Mouse (Mus musculus): ENCODE data around the gene Gm28729. TPM values are rescaled to one million over a fixed set of nuclear protein-coding genes. Genes with fewer than 3 reads are reported as not detected.
"Not testable (repeated sequence)": the region's sequence is repeated elsewhere in the genome, so short reads cannot be mapped to it uniquely, and the experiment has no call there.

Gm28729 gene
- polyA plus RNA-seq, 1 experiment from 2014 or later: not detected

GRCm38 (mm10) chr9:96502856-96503610 lies 22.0 kb downstream of the Gm28729 start:
- Histone ChIP-seq H3K9me3 (ENCODE audit: low read length) (no peaks in the 10 kb centered on the region; the same call in 1 of the 2 replicates), H3K36me3 (replicated peaks; ENCODE audit: insufficient read depth, low read length) (no peaks in the 10 kb centered on the region), H3K4me1 (ENCODE audit: insufficient read depth) (no peaks in the 10 kb centered on the region), H3K9ac (replicated peaks) (no peak overlapping the region), H3K4me3 (ENCODE audit: low read depth, low read length) (no peak overlapping the region), H3K4me2 (ENCODE audit: low read depth, low read length) (no peak overlapping the region), H3K27ac (ENCODE audit: low read depth) (no peak overlapping the region), H3K27me3 (ENCODE audit: insufficient read depth, low read length) (no peaks in the 10 kb centered on the region)
- DNase-seq (peak; percentile 25), ATAC-seq (peak; percentile 51)
- TF ChIP-seq EP300 (IDR thresholded peaks at IDR 0.05; ENCODE audit: low read depth) (no peak), CTCF (IDR thresholded peaks at IDR 0.05; ENCODE audit: low read depth) (no peak)
- WGBS (ENCODE audit: insufficient replicate concordance): 61% methylated on average over 6 of the region's 6 CpGs

GRCm38 (mm10) chr9:96501217-96501616 lies 23.8 kb downstream of the Gm28729 start:
- DNase-seq (no peak), ATAC-seq (no peak)
- H3K4me2 ChIP-seq (ENCODE audit: low read depth, low read length): no peak overlapping the region
- TF ChIP-seq CTCF (IDR thresholded peaks at IDR 0.05; ENCODE audit: low read depth): no peak
- TF ChIP-seq EP300 (IDR thresholded peaks at IDR 0.05; ENCODE audit: low read depth): no peak
- no peak overlapping the region for H3K4me3 ChIP-seq (ENCODE audit: low read depth, low read length)
- no peaks in the 10 kb centered on the region for H3K27me3 ChIP-seq (ENCODE audit: insufficient read depth, low read length)
- no peaks in the 10 kb centered on the region; the same call in 1 of the 2 replicates for H3K9me3 ChIP-seq (ENCODE audit: low read length)
- H3K36me3 ChIP-seq (replicated peaks; ENCODE audit: insufficient read depth, low read length): no peaks in the 10 kb centered on the region
- H3K27ac ChIP-seq (ENCODE audit: low read depth): no peak overlapping the region
- WGBS (ENCODE audit: insufficient replicate concordance): 72% methylated on average over 7 of the region's 7 CpGs
- no peaks in the 10 kb centered on the region for H3K4me1 ChIP-seq (ENCODE audit: insufficient read depth)
- H3K9ac ChIP-seq (replicated peaks): no peak overlapping the region

- no peaks in the 10 kb centered on the region for H3K27me3 ChIP-seq (ENCODE audit: insufficient read depth, low read length)
- no peak for DNase-seq
- H3K9me3 ChIP-seq (ENCODE audit: low read length): no peaks in the 10 kb centered on the region
- 43% methylated on average over 3 of the region's 3 CpGs for WGBS (ENCODE audit: insufficient replicate concordance)
- H3K9ac ChIP-seq (replicated peaks): no peak overlapping the region
- H3K4me1 ChIP-seq (ENCODE audit: insufficient read depth): no peaks in the 10 kb centered on the region; the same call in 1 of the 2 replicates
- TF ChIP-seq EP300 (IDR thresholded peaks at IDR 0.05; ENCODE audit: low read depth) (no peak), CTCF (IDR thresholded peaks at IDR 0.05; ENCODE audit: low read depth) (no peak)
- no peak overlapping the region for H3K27ac ChIP-seq (ENCODE audit: low read depth)
- no peak for ATAC-seq
- H3K36me3 ChIP-seq (replicated peaks; ENCODE audit: insufficient read depth, low read length): no peaks in the 10 kb centered on the region
- no peak overlapping the region for H3K4me3 ChIP-seq (ENCODE audit: low read depth, low read length)
- H3K4me2 ChIP-seq (ENCODE audit: low read depth, low read length): no peak overlapping the region
Observed at GRCm38 (mm10) chr9:96493212-96493611, 31.9 kb downstream of the Gm28729 start.

GRCm38 (mm10) chr9:96491810-96492209 lies 33.3 kb downstream of the Gm28729 start:
- H3K9me3 ChIP-seq (ENCODE audit: low read length): no peaks in the 10 kb centered on the region
- WGBS (ENCODE audit: insufficient replicate concordance): 34% methylated on average over 12 of the region's 12 CpGs
- no peaks in the 10 kb centered on the region for H3K27me3 ChIP-seq (ENCODE audit: insufficient read depth, low read length)
- H3K4me2 ChIP-seq (ENCODE audit: low read depth, low read length): peak overlapping the region; percentile 47; the same call in 1 of the 2 replicates
- H3K9ac ChIP-seq (replicated peaks): no peak overlapping the region
- no peaks in the 10 kb centered on the region for H3K36me3 ChIP-seq (replicated peaks; ENCODE audit: insufficient read depth, low read length)
- ATAC-seq (no peak), DNase-seq (peak; percentile 62)
- H3K4me1 ChIP-seq (ENCODE audit: insufficient read depth): no peaks in the 10 kb centered on the region; the same call in 1 of the 2 replicates
- peak; percentile 91 for TF ChIP-seq CTCF (IDR thresholded peaks at IDR 0.05; ENCODE audit: low read depth)
- no peak for TF ChIP-seq EP300 (IDR thresholded peaks at IDR 0.05; ENCODE audit: low read depth)
- no peak overlapping the region for H3K4me3 ChIP-seq (ENCODE audit: low read depth, low read length)
- no peak overlapping the region for H3K27ac ChIP-seq (ENCODE audit: low read depth)

GRCm38 (mm10) chr9:96487869-96488268 lies 37.2 kb downstream of the Gm28729 start:
- not testable (repeated sequence) for H3K9me3 ChIP-seq (ENCODE audit: low read length); H3K9ac ChIP-seq (replicated peaks); H3K4me3 ChIP-seq (ENCODE audit: low read depth, low read length); H3K4me2 ChIP-seq (ENCODE audit: low read depth, low read length); H3K4me1 ChIP-seq (ENCODE audit: insufficient read depth); ATAC-seq; H3K36me3 ChIP-seq (replicated peaks; ENCODE audit: insufficient read depth, low read length); DNase-seq; H3K27me3 ChIP-seq (ENCODE audit: insufficient read depth, low read length); H3K27ac ChIP-seq (ENCODE audit: low read depth)
- WGBS (ENCODE audit: insufficient replicate concordance): 87% methylated on average over 5 of the region's 5 CpGs

GRCm38 (mm10) chr9:96483648-96484047 lies 41.4 kb downstream of the Gm28729 start:
- Histone ChIP-seq H3K27ac (ENCODE audit: low read depth) (no peak overlapping the region), H3K27me3 (ENCODE audit: insufficient read depth, low read length) (no peaks in the 10 kb centered on the region), H3K36me3 (replicated peaks; ENCODE audit: insufficient read depth, low read length) (no peaks in the 10 kb centered on the region), H3K4me2 (ENCODE audit: low read depth, low read length) (no peak overlapping the region), H3K9me3 (ENCODE audit: low read length) (no peaks in the 10 kb centered on the region), H3K9ac (replicated peaks) (no peak overlapping the region), H3K4me3 (ENCODE audit: low read depth, low read length) (no peak overlapping the region), H3K4me1 (ENCODE audit: insufficient read depth) (peaks cover 8% of the 10 kb centered on the region; the same call in 1 of the 2 replicates)
- 49% methylated on average over 2 of the region's 2 CpGs for whole genome bisulfite sequencing (ENCODE audit: insufficient replicate concordance)
- no peak for DNase-seq
- ATAC-seq: peak; percentile 8; the same call in 1 of the 2 replicates
- TF ChIP-seq CTCF (IDR thresholded peaks at IDR 0.05; ENCODE audit: low read depth) (no peak), EP300 (IDR thresholded peaks at IDR 0.05; ENCODE audit: low read depth) (no peak)
